Mouse (Mus musculus): Measurements from ENCODE around the gene Tnip2. TPM values are rescaled to one million over a fixed set of nuclear protein-coding genes. Genes with fewer than 3 reads are reported as not detected.

The Tnip2 gene
- polyA plus RNA-seq, 1 experiment = 22.0 TPM

DNA sequence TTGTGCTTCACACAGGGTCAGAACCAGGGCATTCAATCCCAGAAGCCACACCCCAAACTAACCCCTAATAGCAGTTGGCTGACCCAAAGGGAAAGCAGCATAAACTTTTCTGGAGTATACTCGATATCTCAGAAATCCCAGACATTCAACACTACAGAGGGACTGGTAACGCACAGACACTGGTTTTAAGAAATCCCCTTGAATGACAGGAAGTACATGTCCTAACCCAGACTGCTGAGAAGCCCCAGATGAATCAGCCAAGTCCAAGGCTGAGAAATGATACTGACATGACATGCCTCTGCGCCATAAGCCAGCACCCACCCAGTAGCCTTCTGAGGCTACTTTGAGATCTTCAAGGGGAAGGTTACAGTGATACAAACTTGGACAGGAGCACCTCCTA is 12.2 kb downstream of the Tnip2 start:
- H3K4me1 ChIP-seq (replicated peaks; ENCODE audit: control insufficient read depth, insufficient read depth, low read length) = no peaks in the 10 kb centered on the region
- DNase-seq = no peak
- H3K4me3 ChIP-seq (ENCODE audit: control insufficient read depth, insufficient read depth, low read length) = no peak overlapping the region
- H3K27ac ChIP-seq (ENCODE audit: control insufficient read depth, insufficient read depth, low read length) = no peak overlapping the region
- H3K27me3 ChIP-seq (ENCODE audit: control insufficient read depth, insufficient read depth, low read length) = no peaks in the 10 kb centered on the region
- 92% methylated on average over 3 of the region's 3 CpGs for WGBS
- TF ChIP-seq CTCF (IDR thresholded peaks at IDR 0.05; ENCODE audit: borderline replicate concordance, control insufficient read depth, extremely low read depth, insufficient read depth, low read length, poor library complexity) (no peak), POLR2A (IDR thresholded peaks at IDR 0.05; ENCODE audit: control insufficient read depth, extremely low read depth, insufficient read depth, low read length, poor library complexity) (no peak)
- H3K36me3 ChIP-seq (ENCODE audit: control insufficient read depth, insufficient read depth, low read length) = no peaks in the 10 kb centered on the region

DNA sequence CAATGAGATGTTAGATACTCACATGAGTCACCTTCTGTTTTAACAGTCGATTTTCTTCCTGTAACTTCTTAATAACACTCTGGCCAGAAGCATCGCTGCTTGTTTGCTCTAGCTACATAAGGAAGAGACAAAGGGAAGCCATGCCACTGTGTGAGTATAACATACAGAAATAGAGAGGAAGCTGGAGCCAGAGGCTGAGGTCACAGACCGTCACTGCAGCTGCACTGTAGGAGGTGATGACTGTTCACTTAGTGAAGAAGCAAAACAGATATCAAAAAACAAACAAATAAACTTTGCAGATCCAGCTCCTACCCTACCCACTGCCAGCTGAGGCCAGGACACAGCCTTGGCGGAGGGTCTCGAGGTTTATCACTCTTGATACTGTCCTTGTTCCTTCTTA is 12.9 kb downstream of the Tnip2 start:
- 89% methylated on average over 5 of the region's 5 CpGs for WGBS

DNA sequence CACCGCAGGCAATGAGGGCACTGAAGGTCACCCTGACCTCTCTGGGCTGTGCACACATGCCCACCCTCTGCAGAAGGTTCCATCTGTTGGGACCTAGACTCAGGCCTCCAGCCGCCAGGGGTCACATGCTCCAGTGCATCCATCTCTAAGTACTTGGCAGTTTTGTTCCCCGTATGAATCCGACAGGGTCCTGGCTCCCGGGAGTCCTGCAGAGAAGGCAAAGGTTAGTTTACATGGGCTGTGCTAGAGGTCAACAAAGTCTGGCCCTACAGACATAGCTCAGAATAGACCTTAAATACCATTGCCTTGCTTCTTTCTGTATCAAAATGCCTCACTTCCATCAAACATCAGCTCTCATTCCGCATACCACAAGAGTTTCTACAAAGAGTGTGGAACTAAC is 17.0 kb downstream of the Tnip2 start:
- Histone ChIP-seq H3K27ac (ENCODE audit: control insufficient read depth, insufficient read depth, low read length) (no peak overlapping the region), H3K27me3 (ENCODE audit: control insufficient read depth, insufficient read depth, low read length) (no peaks in the 10 kb centered on the region), H3K36me3 (ENCODE audit: control insufficient read depth, insufficient read depth, low read length) (no peaks in the 10 kb centered on the region), H3K4me3 (ENCODE audit: control insufficient read depth, insufficient read depth, low read length) (no peak overlapping the region), H3K4me1 (replicated peaks; ENCODE audit: control insufficient read depth, insufficient read depth, low read length) (no peaks in the 10 kb centered on the region)
- no peak for TF ChIP-seq POLR2A (IDR thresholded peaks at IDR 0.05; ENCODE audit: control insufficient read depth, extremely low read depth, insufficient read depth, low read length, poor library complexity)
- DNase-seq = no peak
- 98% methylated on average over 6 of the region's 6 CpGs for WGBS

More for the DNA sequence above, 12.9 kb downstream of the Tnip2 start:
- no peaks in the 10 kb centered on the region for H3K36me3 ChIP-seq (ENCODE audit: control insufficient read depth, insufficient read depth, low read length)
- H3K27ac ChIP-seq (ENCODE audit: control insufficient read depth, insufficient read depth, low read length) = no peak overlapping the region
- TF ChIP-seq CTCF (IDR thresholded peaks at IDR 0.05; ENCODE audit: borderline replicate concordance, control insufficient read depth, extremely low read depth, insufficient read depth, low read length, poor library complexity) (no peak), POLR2A (IDR thresholded peaks at IDR 0.05; ENCODE audit: control insufficient read depth, extremely low read depth, insufficient read depth, low read length, poor library complexity) (no peak)
- no peaks in the 10 kb centered on the region for H3K27me3 ChIP-seq (ENCODE audit: control insufficient read depth, insufficient read depth, low read length)
- H3K4me3 ChIP-seq (ENCODE audit: control insufficient read depth, insufficient read depth, low read length) = no peak overlapping the region
- no peak for DNase-seq
- H3K4me1 ChIP-seq (replicated peaks; ENCODE audit: control insufficient read depth, insufficient read depth, low read length) = no peaks in the 10 kb centered on the region

DNA sequence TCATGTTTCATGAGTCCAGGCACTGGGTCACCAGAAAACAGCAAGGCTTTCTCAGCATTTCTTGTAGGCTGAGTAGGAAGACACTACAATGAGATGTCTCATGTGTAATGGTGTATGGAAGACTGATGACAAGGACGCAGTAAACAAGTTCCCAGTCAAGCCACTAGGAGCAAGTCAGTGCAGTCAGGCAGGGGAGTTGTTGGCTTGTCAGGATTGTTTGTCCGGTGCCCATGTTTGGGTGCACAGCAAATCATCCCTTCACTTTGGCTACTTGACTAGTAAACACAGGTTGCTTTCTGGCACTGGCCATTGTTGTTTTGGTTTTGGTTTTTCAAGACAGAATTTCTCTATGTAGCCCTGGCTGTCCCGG is 24.4 kb downstream of the Tnip2 start:
- Histone ChIP-seq H3K27ac (ENCODE audit: control insufficient read depth, insufficient read depth, low read length) (no peak overlapping the region), H3K36me3 (ENCODE audit: control insufficient read depth, insufficient read depth, low read length) (no peaks in the 10 kb centered on the region), H3K4me3 (ENCODE audit: control insufficient read depth, insufficient read depth, low read length) (no peak overlapping the region), H3K4me1 (replicated peaks; ENCODE audit: control insufficient read depth, insufficient read depth, low read length) (no peaks in the 10 kb centered on the region), H3K27me3 (ENCODE audit: control insufficient read depth, insufficient read depth, low read length) (no peaks in the 10 kb centered on the region)
- 97% methylated on average over 3 of the region's 3 CpGs for WGBS
- TF ChIP-seq CTCF (IDR thresholded peaks at IDR 0.05; ENCODE audit: borderline replicate concordance, control insufficient read depth, extremely low read depth, insufficient read depth, low read length, poor library complexity) (no peak), POLR2A (IDR thresholded peaks at IDR 0.05; ENCODE audit: control insufficient read depth, extremely low read depth, insufficient read depth, low read length, poor library complexity) (no peak)
- no peak for DNase-seq

DNA sequence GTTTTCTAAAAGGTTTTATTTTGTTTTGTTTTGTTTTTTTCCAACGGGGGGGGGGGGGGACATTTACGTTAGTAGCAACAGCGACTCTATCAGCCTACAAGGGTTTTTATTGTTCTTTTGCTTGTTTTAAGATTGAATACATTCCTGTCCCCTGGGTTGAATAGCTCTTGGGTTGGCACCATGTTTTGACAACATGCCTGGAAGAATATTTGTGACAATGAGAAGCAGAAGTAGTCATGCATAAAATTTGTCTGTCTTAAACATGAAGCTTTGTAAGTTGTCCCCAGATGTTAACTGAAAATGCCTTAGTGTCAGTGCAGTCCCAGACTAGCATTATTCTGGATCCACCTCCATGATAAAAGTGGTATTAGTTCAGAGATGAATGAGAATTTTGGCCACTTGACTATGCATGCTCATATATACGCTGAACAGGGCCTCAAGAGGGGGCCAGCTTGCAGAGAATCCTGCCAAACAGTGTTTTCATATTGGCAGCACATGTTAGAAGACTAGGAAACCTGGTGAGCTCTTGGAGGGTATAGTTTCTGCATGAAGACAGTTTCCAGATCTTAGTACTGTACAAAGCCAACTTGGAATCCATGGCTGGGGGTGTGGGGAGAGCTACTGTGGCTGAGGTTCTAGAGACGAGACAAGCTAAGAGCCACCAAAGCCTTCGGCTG is 24.9 kb downstream of the Tnip2 start:
- H3K36me3 ChIP-seq (ENCODE audit: control insufficient read depth, insufficient read depth, low read length) = no peaks in the 10 kb centered on the region
- DNase-seq = no peak
- 84% methylated on average over 6 of the region's 6 CpGs for WGBS
- no peak overlapping the region for H3K4me3 ChIP-seq (ENCODE audit: control insufficient read depth, insufficient read depth, low read length)
- H3K4me1 ChIP-seq (replicated peaks; ENCODE audit: control insufficient read depth, insufficient read depth, low read length) = no peaks in the 10 kb centered on the region
- TF ChIP-seq POLR2A (IDR thresholded peaks at IDR 0.05; ENCODE audit: control insufficient read depth, extremely low read depth, insufficient read depth, low read length, poor library complexity) (no peak), CTCF (IDR thresholded peaks at IDR 0.05; ENCODE audit: borderline replicate concordance, control insufficient read depth, extremely low read depth, insufficient read depth, low read length, poor library complexity) (no peak)
- no peaks in the 10 kb centered on the region for H3K27me3 ChIP-seq (ENCODE audit: control insufficient read depth, insufficient read depth, low read length)
- H3K27ac ChIP-seq (ENCODE audit: control insufficient read depth, insufficient read depth, low read length) = no peak overlapping the region

GRCm38 (mm10) chr5:34487320-34488090 is 26.3 kb downstream of the Tnip2 start:
- TF ChIP-seq POLR2A (IDR thresholded peaks at IDR 0.05; ENCODE audit: control insufficient read depth, extremely low read depth, insufficient read depth, low read length, poor library complexity) = no peak
- Histone ChIP-seq H3K4me1 (replicated peaks; ENCODE audit: control insufficient read depth, insufficient read depth, low read length) (no peaks in the 10 kb centered on the region), H3K36me3 (ENCODE audit: control insufficient read depth, insufficient read depth, low read length) (no peaks in the 10 kb centered on the region), H3K27ac (ENCODE audit: control insufficient read depth, insufficient read depth, low read length) (no peak overlapping the region), H3K27me3 (ENCODE audit: control insufficient read depth, insufficient read depth, low read length) (no peaks in the 10 kb centered on the region), H3K4me3 (ENCODE audit: control insufficient read depth, insufficient read depth, low read length) (no peak overlapping the region)
- DNase-seq = no peak
- WGBS = 87% methylated on average over 6 of the region's 6 CpGs
